Mouse (Mus musculus) megakaryocyte, embryonic 14.5 days (primary cell): Measurements from ENCODE around the gene Gpr152.

Experiments used
- FLI1 ChIP-seq: IDR thresholded peaks from 2 replicates; pipeline ENCODE4 v1.6.1; 2012; ENCODE audit warnings: low read length, inconsistent platforms, mixed read lengths
- GATA1 ChIP-seq: IDR thresholded peaks from 3 replicates; pipeline ENCODE4 v1.6.1; 2012; ENCODE audit warnings: mixed read lengths, low read length, inconsistent platforms, borderline replicate concordance

DNA sequence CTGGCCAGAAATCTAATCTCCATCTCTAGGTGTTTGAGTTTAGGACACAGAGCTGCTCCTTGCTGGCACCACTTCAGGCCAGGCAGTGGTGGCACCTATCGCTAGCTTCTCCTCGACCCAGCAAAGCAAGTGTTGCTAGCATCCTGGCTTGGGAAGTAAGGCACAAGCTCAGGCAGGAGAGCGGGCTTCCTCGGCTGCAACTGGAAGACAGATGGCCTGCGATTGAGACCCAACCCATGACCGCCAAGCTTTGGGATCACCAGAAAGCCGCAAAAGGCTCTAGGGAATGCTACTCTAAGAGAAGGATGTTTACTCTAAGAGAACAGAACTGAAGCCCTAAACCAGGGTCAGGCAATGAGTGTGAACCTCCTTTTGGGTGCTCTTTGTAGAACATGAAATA lies 10.1 kb upstream of the Gpr152 start:
- TF ChIP-seq GATA1 (no peak), FLI1 (no peak)
